Mouse (Mus musculus) thymus, adult 2 months (tissue): Measurements from ENCODE around the gene S100a5.

Experiments
- CTCF ChIP-seq: fragments of 200-500 bp; IDR thresholded peaks from 2 replicates; pipeline ENCODE4 v1.5.1; 2012; ENCODE audit warnings: mild to moderate bottlenecking, control low read depth, low read length, moderate library complexity, borderline replicate concordance; ENCODE audit not compliant: control insufficient read depth, poor library complexity, insufficient read depth; ENCODE audit errors: extremely low read depth
- POLR2A ChIP-seq: fragments of 200-500 bp; IDR thresholded peaks from 2 replicates; pipeline ENCODE4 v1.6.1; 2012; ENCODE audit warnings: mild to moderate bottlenecking, low read length, control low read depth, moderate library complexity; ENCODE audit not compliant: control insufficient read depth, poor library complexity, insufficient read depth; ENCODE audit errors: extremely low read depth

DNA sequence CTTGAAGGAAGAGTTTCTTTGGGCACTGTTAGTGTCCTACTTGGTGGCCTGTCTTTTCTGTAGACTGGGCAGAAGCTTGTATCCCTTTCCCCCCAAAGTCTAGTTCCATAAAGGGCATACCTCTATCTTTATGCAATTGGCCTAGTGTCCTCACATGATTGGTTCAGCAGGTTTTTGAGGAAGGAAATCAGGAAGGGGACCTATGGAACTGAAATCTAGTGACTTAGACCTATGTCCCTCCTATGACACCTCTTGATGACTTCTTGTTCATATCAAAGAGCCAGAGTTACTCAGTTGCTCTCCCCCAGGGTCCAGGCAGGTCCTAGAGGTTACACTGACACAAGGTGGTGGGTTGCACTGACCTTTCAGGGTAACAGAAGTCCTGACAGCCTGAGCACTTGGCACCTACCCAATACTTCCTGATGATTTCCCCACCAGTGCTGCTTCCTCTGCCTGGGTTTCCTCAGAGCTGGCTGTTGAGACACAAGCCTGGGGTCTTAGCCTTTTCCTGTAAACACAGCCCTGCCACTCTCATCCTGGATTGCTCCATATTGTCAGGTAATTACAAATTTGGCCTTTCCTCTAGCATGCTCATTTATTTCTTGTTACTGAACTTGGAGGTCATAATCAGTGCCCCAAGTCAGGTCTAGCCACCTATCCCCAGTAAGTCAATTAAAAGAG lies 51.2 kb downstream of the S100a5 start:
- TF ChIP-seq POLR2A = no peak
- no peak for TF ChIP-seq CTCF
